Mouse (Mus musculus) CH12.LX (cell line): ENCODE measurements at regions not wholly inside any gene's neighbourhood (a gene's known extent, or its start where the extent isn't known, plus 50 kb on each side); places are given as distances from the start of the nearest gene placed in this dataset.

Source experiments
- DNase-seq: peaks from one replicate; pipeline ENCODE4 v3.0.0-alpha.2; 2013; ENCODE audit errors: extremely low read depth
- H3K27ac ChIP-seq: 2 replicates; pipeline ENCODE4 v1.5.1; 2012; ENCODE audit warnings: low read depth, mild to moderate bottlenecking, control low read depth, moderate library complexity; ENCODE audit not compliant: insufficient read depth
- H3K27me3 ChIP-seq: replicated peaks from 2 replicates; pipeline ENCODE3; 2012; ENCODE audit warnings: inconsistent platforms
- H3K36me3 ChIP-seq, 2 experiments: replicated peaks in 1 of 2; 2 replicates each; pipeline versions ENCODE3 to v1.6.1; 2012; ENCODE audit warnings: inconsistent platforms in 1 of 2, low read length in 1 of 2, mild to moderate bottlenecking in 1 of 2, mixed read lengths in 1 of 2, moderate library complexity in 1 of 2; ENCODE audit not compliant: control insufficient read depth in 1 of 2, insufficient read depth in 1 of 2
- H3K4me1 ChIP-seq, 2 experiments: 2 replicates each; pipeline ENCODE4 v1.6.1; 2012; ENCODE audit warnings: inconsistent platforms in 1 of 2, moderate library complexity in 1 of 2; ENCODE audit not compliant: insufficient read depth in 2 of 2, control insufficient read depth in 1 of 2
- H3K4me2 ChIP-seq: 2 replicates; pipeline ENCODE4 v1.6.1; 2012; ENCODE audit warnings: low read depth, mild to moderate bottlenecking, control low read depth; ENCODE audit not compliant: poor library complexity, insufficient read depth, severe bottlenecking
- H3K4me3 ChIP-seq, 3 experiments: fragments of 150-350 bp in 1 of 3; sonication (generic) in 1 of 3; replicated peaks in 1 of 3; 2 replicates each; pipeline versions ENCODE3 to v1.5.1; 2011 to 2012; ENCODE audit warnings: low read depth in 2 of 3, low read length in 2 of 3, mild to moderate bottlenecking in 2 of 3, moderate library complexity in 2 of 3, control low read depth in 1 of 3, improper control_type of control experiment in 1 of 3, inconsistent platforms in 1 of 3, mixed read lengths in 1 of 3; ENCODE audit not compliant: poor library complexity in 1 of 3
- H3K79me2 ChIP-seq: replicated peaks from 2 replicates; pipeline ENCODE4 v1.6.1; 2012; ENCODE audit warnings: mild to moderate bottlenecking, moderate library complexity; ENCODE audit not compliant: control insufficient read depth, poor library complexity, insufficient read depth, severe bottlenecking; ENCODE audit errors: extremely low read depth
- H3K9ac ChIP-seq: 2 replicates; pipeline ENCODE4 v1.6.1; 2012; ENCODE audit warnings: low read depth, mild to moderate bottlenecking, control low read depth, moderate library complexity; ENCODE audit not compliant: insufficient read depth
- H3K9me3 ChIP-seq: replicated peaks from 2 replicates; pipeline ENCODE3; 2012; ENCODE audit warnings: low read length, inconsistent platforms, mixed read lengths
- BHLHE40 ChIP-seq: IDR thresholded peaks from 2 replicates; pipeline ENCODE4 v1.6.1; 2011; ENCODE audit warnings: mild to moderate bottlenecking, low read depth, low read length, improper control_type of control experiment
- CHD1 ChIP-seq: IDR thresholded peaks from 2 replicates; pipeline ENCODE4 v1.6.1; 2012; ENCODE audit warnings: low read depth, low read length, improper control_type of control experiment, inconsistent platforms
- CHD2 ChIP-seq: IDR thresholded peaks from 2 replicates; pipeline ENCODE4 v1.6.1; 2011; ENCODE audit warnings: low read length, improper control_type of control experiment
- EP300 ChIP-seq: IDR thresholded peaks from 2 replicates; pipeline ENCODE4 v1.6.1; 2011; ENCODE audit warnings: low read length, improper control_type of control experiment
- ETS1 ChIP-seq: conservative IDR thresholded peaks from 2 replicates; pipeline ENCODE4 v1.6.1; 2012; ENCODE audit warnings: low read depth, mild to moderate bottlenecking, inconsistent platforms, low read length, improper control_type of control experiment, moderate library complexity
- GABPA ChIP-seq: IDR thresholded peaks from 2 replicates; pipeline ENCODE4 v1.6.1; 2012; ENCODE audit warnings: low read depth, low read length, improper control_type of control experiment, inconsistent platforms; ENCODE audit not compliant: insufficient replicate concordance
- HCFC1 ChIP-seq: IDR thresholded peaks from 2 replicates; pipeline ENCODE4 v1.6.1; 2012; ENCODE audit warnings: low read depth, mild to moderate bottlenecking, inconsistent platforms, low read length, improper control_type of control experiment
- IRF4 ChIP-seq: IDR thresholded peaks from 2 replicates; pipeline ENCODE4 v1.6.1; 2014; ENCODE audit warnings: low read depth, mild to moderate bottlenecking, inconsistent platforms, low read length, improper control_type of control experiment
- MAFK ChIP-seq: IDR thresholded peaks from 2 replicates; pipeline ENCODE4 v1.6.1; 2011; ENCODE audit warnings: low read length, improper control_type of control experiment; ENCODE audit not compliant: insufficient replicate concordance
- MAZ ChIP-seq: IDR thresholded peaks from 2 replicates; pipeline ENCODE4 v1.6.1; 2012; ENCODE audit warnings: low read depth, mild to moderate bottlenecking, inconsistent platforms, low read length, improper control_type of control experiment, moderate library complexity
- MXI1 ChIP-seq: IDR thresholded peaks from 2 replicates; pipeline ENCODE4 v1.6.1; 2011; ENCODE audit warnings: mild to moderate bottlenecking, low read depth, low read length, improper control_type of control experiment
- MYC ChIP-seq: IDR thresholded peaks from 2 replicates; pipeline ENCODE4 v1.6.1; 2011; ENCODE audit warnings: low read depth, mild to moderate bottlenecking, improper control_type of control experiment, low read length
- NELFE ChIP-seq: IDR thresholded peaks from 2 replicates; pipeline ENCODE4 v1.6.1; 2011; ENCODE audit warnings: low read depth, low read length, improper control_type of control experiment
- PAX5 ChIP-seq: IDR thresholded peaks from 2 replicates; pipeline ENCODE4 v1.6.1; 2012; ENCODE audit warnings: low read length, inconsistent platforms, mixed read lengths
- POLR2A ChIP-seq: IDR thresholded peaks from 2 replicates; pipeline ENCODE4 v1.6.1; 2011; ENCODE audit warnings: low read depth, mild to moderate bottlenecking, improper control_type of control experiment, low read length
- POLR2AphosphoS2 ChIP-seq: IDR thresholded peaks from 2 replicates; pipeline ENCODE4 v1.6.1; 2011; ENCODE audit warnings: low read depth, low read length, improper control_type of control experiment
- RAD21 ChIP-seq: IDR thresholded peaks from 2 replicates; pipeline ENCODE4 v1.6.1; 2011; ENCODE audit warnings: low read depth, mild to moderate bottlenecking, low read length, improper control_type of control experiment, moderate library complexity
- RCOR1 ChIP-seq: conservative IDR thresholded peaks from 2 replicates; pipeline ENCODE4 v1.6.1; 2012; ENCODE audit warnings: low read depth, mild to moderate bottlenecking, inconsistent platforms, low read length, improper control_type of control experiment
- SMC3 ChIP-seq: IDR thresholded peaks from 2 replicates; pipeline ENCODE4 v1.6.1; 2011; ENCODE audit warnings: low read depth, low read length, improper control_type of control experiment
- TBP ChIP-seq: conservative IDR thresholded peaks from 2 replicates; pipeline ENCODE4 v1.6.1; 2011; ENCODE audit warnings: low read depth, low read length, improper control_type of control experiment
- TCF12 ChIP-seq: IDR thresholded peaks from 2 replicates; pipeline ENCODE4 v1.6.1; 2014; ENCODE audit warnings: low read depth, mild to moderate bottlenecking, inconsistent platforms, low read length, improper control_type of control experiment
- USF2 ChIP-seq: conservative IDR thresholded peaks from 2 replicates; pipeline ENCODE4 v1.6.1; 2011; ENCODE audit warnings: low read depth, low read length, improper control_type of control experiment
- ZC3H11A ChIP-seq: IDR thresholded peaks from 2 replicates; pipeline ENCODE4 v1.6.1; 2012; ENCODE audit warnings: low read depth, mild to moderate bottlenecking, inconsistent platforms, low read length, improper control_type of control experiment
- ZKSCAN1 ChIP-seq: IDR thresholded peaks from 2 replicates; pipeline ENCODE4 v1.6.1; 2012; ENCODE audit warnings: low read depth, inconsistent platforms, low read length, improper control_type of control experiment, borderline replicate concordance
- ZMIZ1 ChIP-seq: IDR thresholded peaks from 2 replicates; pipeline ENCODE4 v1.6.1; 2012; ENCODE audit warnings: low read depth, mild to moderate bottlenecking, inconsistent platforms, low read length, improper control_type of control experiment
- dilution Hi-C: fragments of 300-500 bp; cut with MboI; formaldehyde crosslinking; loops from 2 replicates; pipeline ENCODE4 v1.14.3; 2020; ENCODE audit warnings: low sequenced_read_pairs; ENCODE audit not compliant: extremely low pct_unique_long_range_greater_than_20kb, extremely low pct_ligation_motif_present
- in situ Hi-C: fragments of 300-500 bp; cut with MboI; formaldehyde crosslinking; loops from 3 replicates; pipeline ENCODE4 v1.14.3; 2019; ENCODE audit warnings: low sequenced_read_pairs, low pct_ligation_motif_present, low pct_unique_long_range_greater_than_20kb, mixed read lengths

DNA sequence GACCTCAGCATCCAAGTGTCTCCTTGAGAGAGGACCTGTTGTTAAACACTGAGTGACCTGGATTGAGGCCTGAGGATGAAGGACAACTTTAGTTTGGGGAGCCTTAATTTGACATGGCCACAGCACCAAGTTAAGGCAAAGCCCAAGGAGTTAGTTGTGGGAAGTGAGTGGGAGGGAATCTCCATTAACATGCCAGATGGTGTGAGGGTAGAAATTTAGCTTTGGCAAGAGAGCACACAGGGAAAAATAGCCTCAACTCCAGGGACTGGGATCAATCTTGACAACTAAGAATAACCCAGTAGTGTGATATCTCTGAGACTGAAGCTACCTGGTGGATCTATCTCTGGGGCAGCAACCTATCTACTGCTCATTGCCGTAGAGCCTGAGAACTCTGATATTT lies 105.4 kb downstream of the Ahr start:
- Histone ChIP-seq H3K36me3 (no peaks in the 10 kb centered on the region), H3K9ac (no peak overlapping the region), H3K4me3 (no peak overlapping the region), H3K27ac (no peak overlapping the region), H3K27me3 (no peaks in the 10 kb centered on the region), H3K4me2 (no peak overlapping the region), H3K9me3 (no peaks in the 10 kb centered on the region), H3K79me2 (no peaks in the 10 kb centered on the region), H3K4me1 (no peaks in the 10 kb centered on the region)
- dilution Hi-C loops, result no loop called here
- in situ Hi-C loops, result no loop called here
- no peak for DNase-seq
- TF ChIP-seq CHD1 (no peak), ZMIZ1 (no peak), USF2 (no peak), RAD21 (no peak), POLR2AphosphoS2 (no peak), EP300 (no peak), MYC (no peak), GABPA (no peak), MAFK (no peak)

DNA sequence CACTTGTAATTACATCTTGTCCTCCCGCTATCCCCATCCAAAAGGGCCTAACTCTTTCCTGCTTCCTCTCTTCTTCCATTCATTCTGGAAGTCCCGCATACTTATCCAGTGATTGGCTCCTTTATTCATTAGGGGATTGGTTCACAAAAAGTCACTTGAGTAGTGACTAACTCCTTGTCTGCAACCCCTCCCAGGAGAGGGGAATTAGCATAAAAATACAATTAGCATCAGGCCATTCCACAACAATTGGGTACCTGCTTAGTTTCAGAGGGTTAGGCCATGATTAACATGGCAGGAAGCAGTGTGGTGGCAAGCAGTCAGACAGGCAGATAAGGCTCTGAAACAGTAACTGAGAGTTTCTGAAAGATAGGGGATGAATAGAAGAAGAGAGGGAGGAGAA lies 115.6 kb downstream of the Ahr start:
- Histone ChIP-seq H3K27me3 (no peaks in the 10 kb centered on the region), H3K4me3 (no peak overlapping the region), H3K4me1 (no peaks in the 10 kb centered on the region), H3K9me3 (no peaks in the 10 kb centered on the region)
- in situ Hi-C loops, result no loop called here
- DNase-seq, result no peak
- TF ChIP-seq IRF4 (no peak), PAX5 (no peak), HCFC1 (no peak), ZC3H11A (no peak), BHLHE40 (no peak), SMC3 (no peak)
- TF ChIP-seq, all 38 proteins: peak for 0
- no peak overlapping the region for H3K4me2 ChIP-seq
- H3K79me2 ChIP-seq, result no peaks in the 10 kb centered on the region
- H3K9ac ChIP-seq, result no peak overlapping the region
- H3K27ac ChIP-seq, result no peak overlapping the region
- H3K36me3 ChIP-seq, result no peaks in the 10 kb centered on the region
- dilution Hi-C loops, result no loop called here

DNA sequence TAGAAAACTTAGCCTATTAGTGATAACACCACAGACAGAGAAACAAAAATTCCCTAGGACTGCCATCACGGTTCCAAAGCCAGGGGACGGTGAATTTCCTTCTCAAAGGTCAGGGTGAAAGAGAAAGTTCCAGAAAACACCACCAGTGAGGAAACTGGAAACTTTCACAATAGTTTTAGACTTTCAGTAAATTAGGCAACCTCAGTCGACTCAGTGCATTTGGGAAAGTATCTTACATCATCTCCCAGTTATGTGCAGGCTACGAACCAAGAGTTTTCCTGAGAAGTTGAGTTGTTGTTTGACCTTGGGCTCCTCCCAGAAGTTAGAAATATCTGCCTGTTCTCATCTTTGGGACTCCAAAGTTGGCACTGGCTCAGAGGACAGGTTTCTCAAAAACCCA lies 116.9 kb downstream of the Ahr start:
- TF ChIP-seq RCOR1, result no peak
- no peak for TF ChIP-seq NELFE
- TF ChIP-seq ETS1, result no peak
- TF ChIP-seq MYC, result no peak
- no peak for TF ChIP-seq TCF12
- TF ChIP-seq USF2, result no peak
- no peak for TF ChIP-seq ZMIZ1
- TF ChIP-seq MAFK, result no peak
- no peak for TF ChIP-seq CHD2
- TF ChIP-seq MXI1, result no peak
- no peak for TF ChIP-seq TBP
- no peak for TF ChIP-seq MAZ
- no peak for TF ChIP-seq PAX5
- no peak for TF ChIP-seq POLR2A
- no peak for TF ChIP-seq GABPA
- TF ChIP-seq ZKSCAN1, result no peak
- TF ChIP-seq SMC3, result no peak
- TF ChIP-seq, all 38 proteins: peak for 0
- in situ Hi-C loops (no loop called here), dilution Hi-C loops (no loop called here)
- Histone ChIP-seq H3K27ac (no peak overlapping the region), H3K9me3 (no peaks in the 10 kb centered on the region), H3K79me2 (no peaks in the 10 kb centered on the region), H3K9ac (no peak overlapping the region), H3K27me3 (no peaks in the 10 kb centered on the region), H3K4me1 (peaks cover 0 to 4% of the 10 kb centered on the region in 2 experiments; a peak in 2 of 4 replicates), H3K4me2 (no peak overlapping the region), H3K4me3 (no peak overlapping the region), H3K36me3 (no peaks in the 10 kb centered on the region)
- no peak for DNase-seq
